Mouse (Mus musculus) kidney, postnatal 10 days (tissue): ENCODE measurements around the gene Psd4.
A peak's percentile ranks its signal among the peaks of the same experiment; 100 is the strongest.

Experiments used
- DNase-seq: peaks from one replicate; pipeline ENCODE4 v3.0.0; 2021; ENCODE audit warnings: mixed read lengths

The Psd4 gene

GRCm38 (mm10) chr2:24386158-24386963 lies 19.0 kb downstream of the Psd4 start:
- no peak for DNase-seq

GRCm38 (mm10) chr2:24386964-24387320 lies 19.6 kb downstream of the Psd4 start:
- DNase-seq: no peak

- DNase-seq: no peak
Measured at GRCm38 (mm10) chr2:24387361-24388283, 20.2 kb downstream of the Psd4 start.

- no peak for DNase-seq
Measured at GRCm38 (mm10) chr2:24393251-24393650, 25.9 kb downstream of the Psd4 start.

GRCm38 (mm10) chr2:24397115-24397514 lies 29.7 kb downstream of the Psd4 start:
- no peak for DNase-seq

- no peak for DNase-seq
Measured at GRCm38 (mm10) chr2:24400711-24401110, 33.3 kb downstream of the Psd4 start.

GRCm38 (mm10) chr2:24405345-24406012 lies 38.1 kb downstream of the Psd4 start:
- DNase-seq: peak; percentile 91

- peak; percentile 73 for DNase-seq
Measured at GRCm38 (mm10) chr2:24407701-24408485, 40.5 kb downstream of the Psd4 start.

- peak; percentile 84 for DNase-seq
Measured at GRCm38 (mm10) chr2:24409166-24409565, 41.8 kb downstream of the Psd4 start.

- DNase-seq: no peak
Measured at GRCm38 (mm10) chr2:24413172-24413571, 45.8 kb downstream of the Psd4 start.

GRCm38 (mm10) chr2:24413677-24414076 lies 46.3 kb downstream of the Psd4 start:
- peak; percentile 41 for DNase-seq

GRCm38 (mm10) chr2:24416668-24417067 lies 49.3 kb downstream of the Psd4 start:
- DNase-seq: peak; percentile 68

GRCm38 (mm10) chr2:24417106-24417505 lies 49.7 kb downstream of the Psd4 start:
- peak; percentile 29 for DNase-seq

GRCm38 (mm10) chr2:24417564-24417963 lies 50.2 kb downstream of the Psd4 start:
- no peak for DNase-seq

GRCm38 (mm10) chr2:24421211-24421863 lies 54.0 kb downstream of the Psd4 start:
- peak; percentile 54 for DNase-seq

GRCm38 (mm10) chr2:24422815-24423214 lies 55.4 kb downstream of the Psd4 start:
- DNase-seq: peak; percentile 32

- no peak for DNase-seq
Measured at GRCm38 (mm10) chr2:24425630-24426029, 58.2 kb downstream of the Psd4 start.

GRCm38 (mm10) chr2:24427866-24428675 lies 60.7 kb downstream of the Psd4 start:
- peak; percentile 74 for DNase-seq

- DNase-seq: no peak
Measured at GRCm38 (mm10) chr2:24429806-24430205, 62.4 kb downstream of the Psd4 start.

GRCm38 (mm10) chr2:24434670-24435069 lies 67.3 kb downstream of the Psd4 start:
- no peak for DNase-seq

GRCm38 (mm10) chr2:24435699-24436098 lies 68.3 kb downstream of the Psd4 start:
- no peak for DNase-seq
